Comparison of ENCODE assay signal across 34 mouse cellular contexts in the genomic region with DNA sequence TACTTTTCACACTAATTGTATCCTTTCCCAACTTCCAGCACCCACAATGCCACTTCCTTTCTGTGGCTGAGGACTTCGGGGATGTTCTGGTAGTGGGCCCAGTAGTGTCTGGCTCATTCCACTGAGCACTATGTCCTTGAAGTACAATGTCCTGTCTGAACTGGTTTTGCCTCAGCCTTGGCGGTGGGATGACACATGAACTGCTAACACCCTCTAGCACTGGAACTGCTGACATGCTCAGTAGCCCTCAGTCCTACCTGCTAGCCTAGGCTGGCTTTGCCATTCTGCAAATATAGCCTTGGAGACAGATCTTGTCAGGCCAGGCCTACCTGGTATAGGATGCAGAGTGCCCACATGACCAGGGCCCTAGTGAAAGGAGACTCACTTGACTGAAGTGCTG. TPM values are rescaled to one million over a fixed set of nuclear protein-coding genes. Genes with fewer than 3 reads are reported as not detected.
DNase-seq lines count a peak whose midpoint lies in the region; TF ChIP-seq lines count a peak whose summit lies in the region.
"Had no signal": no experiment of that assay in that cellular context is flagged by ENCODE, and none has a peak within 500 bp of the region (broad histone marks: within the 10 kb centered on the region; RNA-seq: fewer than 3 reads in every experiment).

No protein-coding gene starts in this region.

- TF ChIP-seq POLR2A in lung, adult 2 months (IDR thresholded peaks at IDR 0.05; ENCODE audit: borderline replicate concordance, extremely low read depth, low read depth, low read length) = no peak

- H3K4me3 ChIP-seq in lung, adult 2 months (replicated peaks; ENCODE audit: extremely low read depth, low read depth, low read length) = no peak overlapping the region
- H3K4me3 ChIP-seq: embryonic facial prominence, embryonic 12.5 days; embryonic facial prominence, embryonic 15.5 days; forebrain, embryonic 12.5 days; heart, adult 2 months; heart, embryonic 10.5 days; heart, embryonic 13.5 days had no signal

- H3K4me1 ChIP-seq in lung, adult 2 months (ENCODE audit: control insufficient read depth, insufficient read depth, low read length) = no peaks in the 10 kb centered on the region
- H3K4me1 ChIP-seq: embryonic facial prominence, embryonic 12.5 days; embryonic facial prominence, embryonic 15.5 days; forebrain, embryonic 12.5 days; heart, embryonic 10.5 days had no signal

- DNase-seq in adrenal gland, adult 2 months = peak; percentile 76
- DNase-seq in adrenal gland, postnatal 4 days (ENCODE audit: low spot score in 2 of 2) = no peak
- peak; percentile 59 for DNase-seq in adrenal gland, adult 8-10 months
- peak; percentile 31 for DNase-seq in adrenal gland, postnatal 25 days
- DNase-seq in kidney, postnatal 4 days = no peak
- DNase-seq in lung, adult 2 months = no peak
- DNase-seq: B cell, adult 2 months; cerebellum, adult 11 months; cerebellum, adult 2 months; cerebellum, adult 9-11 months; cerebellum, postnatal 25 days; gastrocnemius, postnatal 10 days; gastrocnemius, postnatal 36 days; heart, adult 2 months; heart, postnatal 14 days; heart, postnatal 4 days; kidney, adult 18-20 months had no signal

- 74% methylated on average over 2 of the region's 2 CpGs for WGBS in lung, adult 2 months

- TF ChIP-seq CTCF in lung, adult 2 months (IDR thresholded peaks at IDR 0.05; ENCODE audit: insufficient read depth, low read length) = no peak

RNA-seq across cellular contexts. Expression of gene Gm20219, which starts 7.7 kb away (rescaled TPM):
- under 1 TPM; 0.31 to 0.98 TPM for total RNA-seq in adrenal gland, adult 2 months (2021)
- 2.6 and 3.0 TPM in 2 replicates for polyA plus RNA-seq in adrenal gland, adult 2 months (2012; rRNA removed)
- 1 to 10 TPM; 1.4 to 1.9 TPM for total RNA-seq in adrenal gland, postnatal 4 days (2021)
- total RNA-seq in adrenal gland, adult 8-10 months (2022) = 1 to 10 TPM in 2 of 4 experiments, under 1 TPM in 2; 0.73 to 2.1 (median 1.1) TPM
- total RNA-seq in adrenal gland, postnatal 25 days (2021) = 0.76 and 1.1 TPM in 2 replicates
- polyA plus RNA-seq in lung, adult 2 months (2012; rRNA removed) = 10.2 and 16.7 TPM in 2 replicates
- total RNA-seq: common myeloid progenitor, adult 5-6 weeks had no signal

RNA-seq across cellular contexts. Expression of gene Safb2, which starts 22.5 kb away (rescaled TPM):
- total RNA-seq in adrenal gland, adult 2 months (2021) = 100 to 1,000 TPM in 1 of 2 experiments, 10 to 100 TPM in 1; 82.8 to 119 TPM
- 65.4 and 89.2 TPM in 2 replicates for polyA plus RNA-seq in adrenal gland, adult 2 months (2012; rRNA removed)
- 100 to 1,000 TPM; 153 to 170 TPM for total RNA-seq in adrenal gland, postnatal 4 days (2021)
- total RNA-seq in adrenal gland, adult 8-10 months (2022) = 100 to 1,000 TPM in 3 of 4 experiments, 10 to 100 TPM in 1; 79.7 to 193 (median 154) TPM
- total RNA-seq in adrenal gland, postnatal 25 days (2021) = 168 and 196 TPM in 2 replicates
- 92.1 and 99.5 TPM in 2 replicates for polyA plus RNA-seq in lung, adult 2 months (2012; rRNA removed)

RNA-seq across cellular contexts. Expression of gene Safb, which starts 22.8 kb away (rescaled TPM):
- 100 to 1,000 TPM in 1 of 2 experiments, 10 to 100 TPM in 1; 87.4 to 126 TPM for total RNA-seq in adrenal gland, adult 2 months (2021)
- 77.8 and 121 TPM in 2 replicates for polyA plus RNA-seq in adrenal gland, adult 2 months (2012; rRNA removed)
- 100 to 1,000 TPM; 168 to 177 TPM for total RNA-seq in adrenal gland, postnatal 4 days (2021)
- 100 to 1,000 TPM in 3 of 4 experiments, 10 to 100 TPM in 1; 87.8 to 184 (median 132) TPM for total RNA-seq in adrenal gland, adult 8-10 months (2022)
- 143 and 157 TPM in 2 replicates for total RNA-seq in adrenal gland, postnatal 25 days (2021)
- polyA plus RNA-seq in lung, adult 2 months (2012; rRNA removed) = 102 and 115 TPM in 2 replicates

RNA-seq across cellular contexts. Expression of gene 2410015M20Rik, which starts 47.7 kb away (rescaled TPM):
- 100 to 1,000 TPM; 317 to 361 TPM for total RNA-seq in adrenal gland, adult 2 months (2021)
- polyA plus RNA-seq in adrenal gland, adult 2 months (2012; rRNA removed) = 98.0 and 117 TPM in 2 replicates
- total RNA-seq in adrenal gland, postnatal 4 days (2021) = 100 to 1,000 TPM; 294 to 338 TPM
- 100 to 1,000 TPM; 245 to 323 (median 277) TPM for total RNA-seq in adrenal gland, adult 8-10 months (2022)
- 303 and 325 TPM in 2 replicates for total RNA-seq in adrenal gland, postnatal 25 days (2021)
- 81.7 and 104 TPM in 2 replicates for polyA plus RNA-seq in lung, adult 2 months (2012; rRNA removed)

RNA-seq across cellular contexts. Expression of gene Znrf4, which starts 49.6 kb away (rescaled TPM):
- not detected for total RNA-seq in adrenal gland, adult 2 months (2021)
- polyA plus RNA-seq in adrenal gland, adult 2 months (2012; rRNA removed) = not detected in 2 replicates
- not detected for total RNA-seq in adrenal gland, postnatal 4 days (2021)
- not detected for total RNA-seq in adrenal gland, adult 8-10 months (2022)
- not detected in 2 replicates for total RNA-seq in adrenal gland, postnatal 25 days (2021)
- polyA plus RNA-seq in lung, adult 2 months (2012; rRNA removed) = 0.17 and 0.22 TPM in 2 replicates
- total RNA-seq: CH12.LX; common myeloid progenitor, adult 5-6 weeks; G1E; gastrocnemius, adult 18-20 months; gastrocnemius, postnatal 10 days; gastrocnemius, postnatal 36 days; granulocyte monocyte progenitor cell, adult 5-6 weeks; heart, adult 2 months; heart, postnatal 14 days; heart, postnatal 4 days; hindbrain, postnatal 0 days had no signal
- polyA plus RNA-seq: cerebellum, adult 2 months; embryonic facial prominence, embryonic 12.5 days; embryonic facial prominence, embryonic 15.5 days; forebrain, embryonic 12.5 days; forebrain, embryonic 16.5 days; G1E; heart, embryonic 10.5 days; heart, embryonic 13.5 days; heart, embryonic 16.5 days; hindbrain, embryonic 11.5 days; hindbrain, embryonic 14.5 days; hindbrain, postnatal 0 days; inflammation-experienced regulatory T-cells, adult 6 months; intestine, embryonic 16.5 days had no signal

Comparison
In these comparisons a context has a peak if more than half of its experiments do, and no peak if none do; other contexts are left out.
1. DNase-seq: peak in adrenal gland, adult 2 months (single experiment), adrenal gland, adult 8-10 months (single experiment) and adrenal gland, postnatal 25 days (single experiment); none in adrenal gland, postnatal 4 days (0 of 2), kidney, postnatal 4 days (0 of 2) and lung, adult 2 months (single experiment).